Mouse (Mus musculus) erythroblast, embryonic 14.5 days (primary cell): Measurements from ENCODE around the gene B4galnt3. TPM values are rescaled to one million over a fixed set of nuclear protein-coding genes. Genes with fewer than 3 reads are reported as not detected.

Experiments
- H3K27me3 ChIP-seq: 2 replicates; pipeline ENCODE4 v1.6.1; 2012; ENCODE audit warnings: inconsistent platforms; ENCODE audit not compliant: control insufficient read depth
- H3K36me3 ChIP-seq: 2 replicates; pipeline ENCODE4 v1.6.1; 2012; ENCODE audit warnings: mild to moderate bottlenecking, inconsistent platforms; ENCODE audit not compliant: control insufficient read depth
- H3K4me1 ChIP-seq: 2 replicates; pipeline ENCODE4 v1.6.1; 2012; ENCODE audit warnings: inconsistent platforms; ENCODE audit not compliant: control insufficient read depth
- H3K4me3 ChIP-seq: replicated peaks from 2 replicates; pipeline ENCODE3; 2012; ENCODE audit warnings: moderate library complexity, mild to moderate bottlenecking, inconsistent platforms
- H3K9me3 ChIP-seq: 2 replicates; pipeline ENCODE4 v1.6.1; 2012; ENCODE audit warnings: low read length, inconsistent platforms, mixed read lengths; ENCODE audit not compliant: control insufficient read depth
- GATA1 ChIP-seq: IDR thresholded peaks from 2 replicates; pipeline ENCODE4 v1.6.1; 2012; ENCODE audit warnings: low read length, inconsistent platforms, mixed read lengths
- TAL1 ChIP-seq: IDR thresholded peaks from 3 replicates; pipeline ENCODE4 v1.6.1; 2012; ENCODE audit warnings: low read length, inconsistent platforms, mixed read lengths
- polyA plus RNA-seq: library from polyadenylated mRNA; stranded (reverse); fragments of >175 nt; gene quantifications from 2 replicates; pipeline ENCODE4 v1.2.3, GENCODE M21; 2012

Gene B4galnt3
- polyA plus RNA-seq, 1 experiment: 0.07 TPM

- Histone ChIP-seq H3K9me3 (no peaks in the 10 kb centered on the region), H3K4me1 (no peaks in the 10 kb centered on the region), H3K27me3 (peaks cover 12% of the 10 kb centered on the region), H3K36me3 (no peaks in the 10 kb centered on the region), H3K4me3 (no peak overlapping the region)
- no peak for TF ChIP-seq TAL1
- TF ChIP-seq GATA1: no peak
Observed at GRCm38 (mm10) chr6:120276874-120277449, 17.4 kb downstream of the B4galnt3 start.

GRCm38 (mm10) chr6:120275301-120275700 lies 19.1 kb downstream of the B4galnt3 start:
- TF ChIP-seq TAL1 (no peak), GATA1 (no peak)
- Histone ChIP-seq H3K9me3 (no peaks in the 10 kb centered on the region), H3K27me3 (peaks cover 12% of the 10 kb centered on the region), H3K36me3 (no peaks in the 10 kb centered on the region), H3K4me1 (no peaks in the 10 kb centered on the region), H3K4me3 (no peak overlapping the region)

GRCm38 (mm10) chr6:120274887-120275286 lies 19.5 kb downstream of the B4galnt3 start:
- H3K36me3 ChIP-seq: no peaks in the 10 kb centered on the region
- H3K4me3 ChIP-seq: no peak overlapping the region

GRCm38 (mm10) chr6:120274181-120274580 lies 20.2 kb downstream of the B4galnt3 start:
- peaks cover 9% of the 10 kb centered on the region for H3K27me3 ChIP-seq
- H3K36me3 ChIP-seq: no peaks in the 10 kb centered on the region
- H3K9me3 ChIP-seq: no peaks in the 10 kb centered on the region
- no peak overlapping the region for H3K4me3 ChIP-seq
- TF ChIP-seq TAL1 (no peak), GATA1 (no peak)
- H3K4me1 ChIP-seq: no peaks in the 10 kb centered on the region

More at GRCm38 (mm10) chr6:120274887-120275286, 19.5 kb downstream of the B4galnt3 start:
- Histone ChIP-seq H3K4me1 (no peaks in the 10 kb centered on the region), H3K27me3 (peaks cover 12% of the 10 kb centered on the region), H3K9me3 (no peaks in the 10 kb centered on the region)
- TF ChIP-seq GATA1 (no peak), TAL1 (no peak)

GRCm38 (mm10) chr6:120264151-120264550 lies 30.2 kb downstream of the B4galnt3 start:
- H3K9me3 ChIP-seq: no peaks in the 10 kb centered on the region
- peaks cover 6% of the 10 kb centered on the region for H3K27me3 ChIP-seq
- no peaks in the 10 kb centered on the region for H3K4me1 ChIP-seq
- H3K4me3 ChIP-seq: no peak overlapping the region
- TF ChIP-seq GATA1 (no peak), TAL1 (no peak)
- H3K36me3 ChIP-seq: no peaks in the 10 kb centered on the region

GRCm38 (mm10) chr6:120263608-120264007 lies 30.8 kb downstream of the B4galnt3 start:
- TF ChIP-seq GATA1 (no peak), TAL1 (no peak)
- H3K4me3 ChIP-seq: no peak overlapping the region
- peaks cover 6% of the 10 kb centered on the region for H3K27me3 ChIP-seq
- H3K36me3 ChIP-seq: no peaks in the 10 kb centered on the region
- H3K4me1 ChIP-seq: no peaks in the 10 kb centered on the region
- no peaks in the 10 kb centered on the region for H3K9me3 ChIP-seq

GRCm38 (mm10) chr6:120262886-120263531 lies 31.4 kb downstream of the B4galnt3 start:
- Histone ChIP-seq H3K4me3 (no peak overlapping the region), H3K9me3 (no peaks in the 10 kb centered on the region), H3K36me3 (no peaks in the 10 kb centered on the region), H3K27me3 (peaks cover 6% of the 10 kb centered on the region), H3K4me1 (no peaks in the 10 kb centered on the region)
- TF ChIP-seq GATA1 (no peak), TAL1 (no peak)

- peaks cover 6% of the 10 kb centered on the region for H3K27me3 ChIP-seq
- TF ChIP-seq TAL1 (no peak), GATA1 (no peak)
- no peak overlapping the region for H3K4me3 ChIP-seq
- no peaks in the 10 kb centered on the region for H3K9me3 ChIP-seq
- no peaks in the 10 kb centered on the region for H3K36me3 ChIP-seq
- H3K4me1 ChIP-seq: peaks cover 9% of the 10 kb centered on the region
Observed at GRCm38 (mm10) chr6:120259481-120259880, 34.9 kb downstream of the B4galnt3 start.

GRCm38 (mm10) chr6:120256431-120256935 lies 37.9 kb downstream of the B4galnt3 start:
- Histone ChIP-seq H3K36me3 (no peaks in the 10 kb centered on the region), H3K9me3 (no peaks in the 10 kb centered on the region), H3K27me3 (peaks cover 6% of the 10 kb centered on the region), H3K4me1 (peaks cover 9% of the 10 kb centered on the region), H3K4me3 (no peak overlapping the region)
- TF ChIP-seq TAL1 (no peak), GATA1 (no peak)

- H3K4me1 ChIP-seq: peaks cover 9% of the 10 kb centered on the region
- H3K9me3 ChIP-seq: no peaks in the 10 kb centered on the region
- H3K36me3 ChIP-seq: no peaks in the 10 kb centered on the region
- TF ChIP-seq TAL1: no peak
- no peak for TF ChIP-seq GATA1
- H3K4me3 ChIP-seq: no peak overlapping the region
- peaks cover 6% of the 10 kb centered on the region for H3K27me3 ChIP-seq
Observed at GRCm38 (mm10) chr6:120255701-120256100, 38.7 kb downstream of the B4galnt3 start.
